Mouse (Mus musculus) spleen, adult 2 months (tissue): Measurements from ENCODE around the gene Gli2.

Source experiments
- CTCF ChIP-seq: fragments of 200-500 bp; IDR thresholded peaks from 2 replicates; pipeline ENCODE4 v1.5.1; 2011; ENCODE audit warnings: mild to moderate bottlenecking, inconsistent platforms; ENCODE audit not compliant: insufficient read depth, insufficient read length, insufficient replicate concordance; ENCODE audit errors: extremely low read depth
- POLR2A ChIP-seq: fragments of 200-500 bp; IDR thresholded peaks from 2 replicates; pipeline ENCODE4 v1.6.1; 2011; ENCODE audit warnings: low read depth, low read length, inconsistent platforms

DNA sequence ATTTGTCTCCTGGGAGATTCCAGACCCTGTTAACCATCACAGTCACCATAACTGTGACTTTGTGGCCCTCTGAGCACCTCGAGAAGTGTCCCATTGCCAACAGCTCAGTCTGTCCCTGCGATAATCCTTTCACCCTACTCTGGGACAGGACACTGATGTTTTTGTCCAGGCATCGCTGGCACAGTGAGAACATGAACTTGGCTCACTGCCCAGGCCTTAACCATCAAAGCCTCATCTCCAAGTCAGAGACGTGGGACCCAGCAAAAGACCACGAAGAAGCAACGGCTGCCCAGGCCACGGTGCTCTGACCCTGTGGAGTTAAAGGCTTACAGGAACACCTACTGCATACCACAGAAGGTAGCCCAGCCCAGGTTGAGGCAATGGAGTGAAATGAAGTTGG is 72.8 kb downstream of the Gli2 start:
- no peak for TF ChIP-seq POLR2A
- TF ChIP-seq CTCF, result no peak
